Mouse (Mus musculus) MN1 (cell line): ENCODE results near the gene Pak1ip1.
"Not testable (repeated sequence)": the region's sequence is repeated elsewhere in the genome, so short reads cannot be mapped to it uniquely, and the experiment has no call there.

ENCODE experiments used
- DNase-seq: peaks from one replicate; pipeline ENCODE4 v3.0.0-alpha.2; 2016; ENCODE audit warnings: low spot score

The Pak1ip1 gene

DNA sequence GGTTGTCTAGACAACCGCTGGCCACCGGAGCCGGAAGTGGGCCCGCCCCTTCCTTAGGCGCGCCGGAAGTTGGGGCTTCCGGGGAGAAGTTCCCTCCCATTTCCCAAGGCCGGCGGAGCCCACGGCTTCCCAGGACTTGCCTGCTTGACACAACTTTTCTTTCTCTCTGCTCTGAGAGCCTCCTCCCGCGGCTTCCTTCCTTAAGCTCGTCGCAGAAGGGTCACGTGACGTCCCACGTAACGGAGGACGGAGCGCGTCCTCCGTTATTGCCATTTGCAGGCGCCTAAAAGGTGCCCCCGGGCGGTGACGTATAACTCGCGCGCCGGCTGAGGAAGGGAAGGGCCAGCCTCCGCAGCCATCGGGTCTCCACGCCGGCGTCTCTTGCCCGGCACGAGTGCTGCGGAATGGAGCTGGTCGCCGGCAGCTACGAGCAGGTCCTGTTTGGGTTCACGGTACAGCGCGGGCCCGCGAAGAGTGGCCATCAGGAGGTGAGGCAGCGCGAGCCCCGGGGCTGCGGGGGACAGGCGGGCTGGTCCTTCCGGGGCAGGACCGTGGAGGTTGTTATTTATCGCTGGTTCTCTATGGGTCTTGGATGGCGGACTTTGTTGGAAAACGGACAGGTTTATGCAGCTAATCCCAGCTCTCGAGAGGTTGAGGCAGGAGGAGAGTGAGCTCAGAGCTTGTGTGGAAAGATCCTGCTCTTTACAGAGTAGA is at the start of gene Pak1ip1:
Gene Pak1ip1, plus strand, starts transcription at position 98 of the 714 bp plus-strand sequence.
- peak; percentile 91 for DNase-seq

DNA sequence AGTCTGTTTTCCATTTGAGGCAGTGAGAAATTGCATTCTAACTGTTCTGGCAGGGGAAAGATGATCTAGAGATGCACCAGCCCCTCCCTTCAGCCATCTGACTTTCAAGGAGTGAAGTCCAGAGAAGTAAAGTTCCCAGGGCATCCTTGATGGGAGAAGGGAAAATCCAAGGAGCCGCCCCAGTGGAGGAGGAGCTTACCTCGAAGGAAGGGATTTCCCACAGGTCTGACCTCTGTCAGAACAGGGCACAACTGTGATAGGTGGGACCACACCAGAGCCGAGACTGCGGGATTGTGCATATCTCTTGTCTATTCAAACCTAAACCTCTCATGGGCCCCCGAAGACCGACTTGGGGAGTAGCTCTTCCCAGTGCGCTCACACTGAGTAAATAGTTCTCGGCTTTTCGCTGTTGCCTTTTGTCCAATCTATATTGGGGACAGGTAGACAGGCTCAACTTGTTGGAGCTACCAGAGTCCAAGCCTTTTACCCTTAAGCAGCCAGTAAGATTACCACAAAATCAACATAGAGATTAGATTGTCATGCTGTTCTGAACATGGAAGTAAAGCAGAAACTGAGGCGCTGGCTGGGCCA is 49.3 kb upstream of the Pak1ip1 start:
- no peak for DNase-seq

DNA sequence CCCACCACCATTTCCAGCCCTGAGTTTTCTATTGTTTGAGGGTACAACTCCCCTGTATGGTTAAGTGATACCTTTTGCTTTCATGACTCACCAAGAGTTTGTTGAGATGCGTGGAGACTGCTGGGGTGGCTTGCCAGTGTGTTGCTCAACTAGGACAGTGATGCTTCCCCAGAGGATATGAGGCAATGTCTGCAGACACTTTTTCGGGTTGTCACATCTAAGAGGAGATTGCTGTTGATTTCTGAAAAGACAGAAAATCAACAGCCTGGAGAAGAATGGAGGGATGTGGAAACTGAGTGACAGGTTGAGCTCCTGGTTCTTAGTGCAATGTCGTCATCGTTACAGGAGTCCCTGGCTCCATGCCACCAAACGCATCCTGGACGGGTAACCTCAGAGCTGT is 47.6 kb upstream of the Pak1ip1 start:
- DNase-seq: no peak

DNA sequence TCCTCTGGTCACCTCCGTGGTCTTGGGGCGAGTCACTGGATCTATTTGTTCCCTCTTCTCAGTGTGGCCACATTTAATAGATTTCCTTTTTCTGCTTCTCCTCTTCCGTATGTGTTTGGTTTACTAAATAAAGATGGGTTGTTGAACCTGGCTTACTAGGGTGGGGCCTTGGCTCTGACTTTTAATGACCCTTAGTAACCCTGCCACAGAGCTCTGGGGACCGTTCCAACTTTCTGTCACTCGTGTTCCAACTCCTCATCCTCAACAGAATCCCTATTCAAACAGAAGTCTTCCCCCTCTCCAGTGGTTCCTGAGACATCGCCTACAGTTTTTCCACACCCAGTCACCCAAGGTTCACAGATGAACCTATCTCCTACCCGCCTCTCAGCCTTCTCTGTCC is 45.0 kb upstream of the Pak1ip1 start:
- DNase-seq: no peak

DNA sequence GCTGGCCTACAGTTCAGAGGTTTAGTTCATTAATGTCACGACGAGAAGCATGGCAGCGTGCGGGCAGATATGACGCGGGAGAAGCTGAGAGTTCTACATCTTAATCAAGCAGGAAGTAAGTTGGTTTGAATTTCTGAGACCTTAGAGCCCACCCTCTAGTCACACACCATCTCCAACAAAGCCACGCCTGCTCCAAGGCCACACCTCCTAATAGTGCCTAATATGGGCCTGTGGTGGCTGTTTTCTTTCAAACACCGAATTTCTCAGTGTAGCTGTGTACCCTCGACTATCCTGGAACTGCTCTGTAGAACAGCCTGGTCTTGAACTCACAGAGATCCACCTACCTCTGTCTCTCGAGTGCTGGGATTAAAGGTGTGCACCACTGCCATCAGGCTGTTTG is 33.2 kb upstream of the Pak1ip1 start:
- DNase-seq: no peak

DNA sequence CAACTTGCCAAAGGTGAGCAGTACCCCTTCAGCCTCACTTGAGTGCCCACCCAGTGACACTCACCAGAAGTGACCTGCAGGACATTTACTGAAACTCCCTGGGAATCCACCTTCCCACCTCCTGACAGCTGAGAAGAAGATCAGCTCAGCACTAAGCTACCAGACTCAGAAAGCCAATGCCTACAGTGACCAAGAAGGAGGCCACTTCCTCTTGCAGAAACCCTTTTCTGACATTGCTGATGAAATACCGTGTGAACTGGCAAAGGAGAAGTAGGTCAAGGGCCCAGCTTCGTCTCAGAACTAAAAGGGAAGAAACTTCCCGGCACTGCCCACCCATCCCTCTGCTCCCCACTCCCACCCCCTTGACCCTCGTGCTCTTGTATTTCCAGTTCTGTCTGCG is 32.3 kb upstream of the Pak1ip1 start:
- DNase-seq: no peak

DNA sequence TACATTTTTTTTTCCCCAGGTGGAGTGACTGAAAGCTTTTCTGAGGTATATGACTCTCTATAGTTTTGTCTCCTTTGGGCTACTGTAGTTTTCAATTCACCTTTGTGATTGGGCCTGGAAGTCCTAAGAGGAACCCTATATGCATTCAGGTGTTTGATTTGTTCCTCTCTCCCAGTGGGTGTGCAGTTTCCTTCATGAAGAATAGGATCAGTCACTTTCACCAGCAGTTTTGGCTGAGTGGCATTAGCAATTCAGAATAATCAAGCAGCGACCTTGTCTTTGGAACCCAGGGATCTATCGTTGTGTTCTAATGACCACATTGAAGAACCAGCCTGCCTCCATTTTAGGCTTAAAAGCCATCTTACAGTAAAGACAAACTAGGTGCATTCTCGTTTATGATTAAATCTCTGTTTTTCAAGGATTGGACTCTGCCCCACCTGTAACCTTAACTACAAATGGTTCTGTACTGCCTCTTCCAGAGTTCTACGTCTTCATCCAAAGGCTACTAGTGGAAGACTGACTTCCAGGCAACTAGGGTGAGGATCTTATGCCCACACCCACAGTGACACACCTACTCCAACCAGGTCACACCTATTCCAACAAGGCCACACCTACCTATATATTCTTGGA is 30.9 kb upstream of the Pak1ip1 start:
- no peak for DNase-seq

DNA sequence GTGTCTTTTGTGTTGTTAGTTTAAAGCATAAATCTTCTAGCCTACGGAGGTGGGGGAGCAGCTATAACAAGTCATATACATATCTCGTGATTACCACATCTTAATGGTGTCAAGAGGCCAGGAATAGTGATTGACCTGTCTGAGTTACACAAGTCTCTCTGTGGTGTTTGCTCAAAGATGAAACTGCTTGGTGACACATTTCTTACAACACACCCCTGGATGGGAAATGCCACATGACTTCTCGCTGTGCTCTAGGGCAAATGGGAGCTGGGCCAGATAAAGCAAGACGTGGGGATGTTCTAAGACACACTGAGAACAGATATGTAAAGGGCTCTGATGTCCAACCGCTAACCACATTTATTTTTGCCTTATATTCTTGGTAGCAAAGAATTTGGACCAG is 29.6 kb upstream of the Pak1ip1 start:
- no peak for DNase-seq

DNA sequence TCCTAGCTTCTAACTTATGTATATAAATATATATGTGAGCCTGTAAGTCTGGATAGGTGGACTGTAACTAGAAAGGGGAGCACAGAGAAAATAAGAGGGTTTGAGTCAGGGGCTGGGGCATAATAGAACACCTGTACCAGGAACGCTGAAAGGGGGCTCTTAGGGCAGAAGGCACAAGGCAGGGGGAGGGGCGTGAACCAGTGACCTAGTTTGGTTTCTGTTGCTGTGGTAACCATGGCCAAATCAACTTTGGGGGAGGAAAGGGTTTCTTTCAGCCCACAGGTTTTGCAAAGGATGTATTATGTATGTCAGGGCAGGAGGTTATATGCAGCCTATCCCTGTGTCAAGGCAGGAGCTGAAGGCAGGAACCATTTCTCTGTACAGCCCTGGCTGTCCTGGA is 29.0 kb upstream of the Pak1ip1 start:
- no peak for DNase-seq

DNA sequence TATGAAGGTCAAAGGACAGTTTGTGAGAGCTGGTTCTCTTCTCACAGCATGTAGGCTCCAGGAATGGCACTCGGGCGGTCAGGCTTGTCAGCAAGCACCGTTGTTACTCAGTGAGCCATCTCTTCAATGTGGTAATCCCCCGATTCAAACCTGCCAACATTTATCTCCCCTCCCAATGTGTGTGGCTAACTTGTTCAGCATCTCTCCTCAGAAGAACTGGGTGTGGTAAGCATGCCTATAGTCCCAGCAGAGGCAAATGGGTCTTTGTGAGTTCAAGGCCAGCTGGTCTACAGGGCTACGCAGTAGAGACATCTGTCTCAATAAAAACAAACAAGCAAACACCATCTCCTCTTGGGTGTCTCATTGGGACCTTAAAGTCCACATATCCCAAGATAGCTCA is 27.8 kb upstream of the Pak1ip1 start:
- no peak for DNase-seq

DNA sequence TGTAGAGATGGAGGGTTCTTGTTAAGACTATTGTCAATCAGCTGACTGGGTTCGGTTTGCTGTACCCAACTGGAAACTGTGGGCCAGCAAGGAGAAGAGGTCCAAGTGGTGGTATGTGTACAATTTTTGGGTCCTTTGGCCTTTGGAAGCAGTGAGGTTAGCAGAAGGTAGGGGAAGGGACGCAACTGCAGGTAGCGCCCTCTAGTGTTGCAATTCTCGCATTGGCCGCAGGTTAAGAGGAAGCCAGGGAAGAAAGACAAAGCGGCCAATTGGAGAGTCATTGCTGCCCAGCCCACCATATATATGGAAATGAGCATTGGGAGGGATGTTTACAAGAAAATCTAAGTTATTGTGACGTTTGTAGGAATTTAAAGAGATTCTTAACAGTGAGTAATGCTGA is 23.2 kb upstream of the Pak1ip1 start:
- no peak for DNase-seq

DNA sequence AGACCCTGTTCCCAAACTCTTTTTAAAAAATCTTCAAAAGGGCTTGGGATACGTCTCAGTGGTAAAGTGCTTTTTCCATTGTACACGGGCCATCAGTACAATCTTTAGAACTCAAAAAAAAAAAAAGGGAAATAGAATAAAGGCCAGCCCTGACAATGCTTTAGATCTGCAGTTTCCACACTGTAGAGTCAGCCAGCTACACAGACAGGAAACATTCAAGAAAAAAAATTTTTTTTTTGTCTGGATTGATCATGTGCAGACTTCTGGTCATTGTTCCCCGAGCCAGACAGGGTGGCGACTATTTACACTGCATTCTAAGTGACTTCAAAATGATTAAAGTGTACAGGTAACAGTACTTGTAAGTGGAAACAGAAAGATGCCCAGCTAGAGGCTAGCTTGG is 22.2 kb upstream of the Pak1ip1 start:
- no peak for DNase-seq

DNA sequence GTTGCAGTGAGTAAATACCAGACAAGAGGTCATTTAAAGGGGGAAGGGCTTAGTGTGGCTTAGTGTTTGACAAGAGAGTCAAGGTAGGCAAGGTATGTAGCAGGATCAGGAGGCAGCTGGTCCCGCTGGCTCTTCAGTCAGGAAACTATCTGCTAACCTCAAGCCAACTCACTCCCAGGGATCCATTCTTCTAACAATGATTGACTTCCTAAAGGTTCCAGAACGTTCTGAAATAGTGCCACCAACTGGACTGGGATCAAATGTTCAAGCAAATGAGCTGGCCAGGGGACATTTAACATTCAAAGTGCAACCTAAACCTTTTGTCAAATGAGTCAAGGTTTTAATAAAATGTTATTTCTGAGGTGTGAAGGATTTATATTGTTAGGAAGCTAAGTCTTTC is 21.5 kb upstream of the Pak1ip1 start:
- DNase-seq: no peak

DNA sequence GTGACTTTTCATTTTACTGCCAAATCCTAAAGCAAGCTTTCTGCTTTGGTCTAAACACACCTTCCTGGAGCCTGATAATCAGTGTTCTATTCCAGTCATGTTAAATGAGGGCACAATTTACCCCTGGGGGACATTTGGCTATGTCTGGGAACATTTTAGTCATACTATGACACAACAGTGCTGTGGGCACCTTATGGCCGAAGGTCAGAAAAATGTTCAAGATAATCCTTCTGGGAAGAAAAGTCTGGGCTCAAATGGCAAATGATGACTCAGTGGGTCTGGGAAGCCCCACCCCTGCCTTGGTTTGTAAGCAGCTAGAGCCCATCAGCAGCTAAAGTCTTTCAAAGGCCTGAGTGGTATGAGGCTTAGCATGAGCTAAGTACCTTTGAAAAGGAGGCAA is 18.1 kb upstream of the Pak1ip1 start:
- DNase-seq: no peak

DNA sequence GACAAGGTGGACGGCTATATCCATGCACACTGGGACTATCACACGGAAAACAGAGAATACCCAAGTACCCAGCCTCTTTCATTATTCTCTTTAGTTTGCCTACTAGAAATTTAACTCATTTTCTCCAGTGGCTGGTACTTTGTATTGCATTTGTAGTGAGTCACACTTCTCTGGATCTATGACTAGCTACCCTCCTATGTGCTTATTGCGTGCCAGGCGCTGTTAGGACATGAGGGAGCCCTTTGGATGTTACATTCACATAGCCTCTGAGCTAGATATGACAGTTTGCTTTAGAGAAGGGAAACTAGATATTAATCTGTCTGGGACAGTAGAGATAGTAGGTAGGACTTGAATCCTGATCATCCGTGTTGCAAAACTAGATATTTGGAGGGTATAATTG is 14.7 kb upstream of the Pak1ip1 start:
- DNase-seq: no peak

DNA sequence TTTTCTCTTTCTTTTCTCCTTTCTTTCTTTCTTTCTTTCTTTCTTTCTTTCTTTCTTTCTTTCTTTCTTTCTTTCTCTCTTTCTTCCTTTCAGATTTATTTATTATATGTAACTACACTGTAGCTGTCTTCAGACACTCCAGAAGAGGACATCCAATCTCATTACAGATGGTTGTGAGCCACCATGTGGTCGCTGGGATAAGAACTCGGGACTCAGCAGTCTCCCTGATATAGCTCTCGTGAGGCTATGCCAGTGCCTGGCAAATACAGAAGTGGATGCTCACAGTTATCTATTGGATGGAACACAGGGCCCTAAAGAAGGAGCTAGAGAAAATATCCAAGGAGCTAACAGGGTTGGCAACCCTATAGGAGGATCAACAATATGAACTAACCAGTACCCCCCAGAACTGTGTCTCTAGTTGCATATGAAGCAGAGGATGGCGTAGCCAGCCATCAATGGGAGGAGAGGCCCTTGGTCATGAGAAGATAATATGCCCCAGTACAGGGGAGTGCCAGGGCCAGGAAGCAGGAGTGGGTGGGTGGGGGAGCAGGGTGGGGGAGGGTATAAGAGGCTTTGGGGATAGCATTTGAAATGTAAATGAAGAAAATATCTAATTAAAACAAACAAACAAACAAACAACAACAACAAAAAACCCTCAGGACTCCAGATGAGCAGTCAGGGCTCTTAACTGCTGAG is 13.1 kb upstream of the Pak1ip1 start:
- DNase-seq: not testable (repeated sequence)

DNA sequence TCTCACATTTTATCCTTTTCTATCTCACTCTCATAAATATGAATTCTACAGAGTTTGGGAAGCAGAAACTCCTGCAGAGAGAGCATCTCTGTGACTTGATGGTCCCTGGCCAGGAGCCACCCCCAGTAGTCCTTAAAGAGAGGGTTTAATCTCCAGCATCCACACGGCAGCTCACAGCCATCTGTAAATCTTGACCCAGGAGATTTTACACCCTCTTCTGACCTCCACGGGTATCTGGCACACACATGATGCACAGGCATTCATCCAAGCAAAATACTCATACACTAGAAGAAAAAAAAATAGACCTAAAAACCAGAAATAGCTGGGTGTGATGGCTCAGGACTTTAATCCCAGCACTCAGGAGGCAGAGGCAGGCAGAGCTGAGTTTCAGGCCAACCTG is 12.4 kb upstream of the Pak1ip1 start:
- no peak for DNase-seq

DNA sequence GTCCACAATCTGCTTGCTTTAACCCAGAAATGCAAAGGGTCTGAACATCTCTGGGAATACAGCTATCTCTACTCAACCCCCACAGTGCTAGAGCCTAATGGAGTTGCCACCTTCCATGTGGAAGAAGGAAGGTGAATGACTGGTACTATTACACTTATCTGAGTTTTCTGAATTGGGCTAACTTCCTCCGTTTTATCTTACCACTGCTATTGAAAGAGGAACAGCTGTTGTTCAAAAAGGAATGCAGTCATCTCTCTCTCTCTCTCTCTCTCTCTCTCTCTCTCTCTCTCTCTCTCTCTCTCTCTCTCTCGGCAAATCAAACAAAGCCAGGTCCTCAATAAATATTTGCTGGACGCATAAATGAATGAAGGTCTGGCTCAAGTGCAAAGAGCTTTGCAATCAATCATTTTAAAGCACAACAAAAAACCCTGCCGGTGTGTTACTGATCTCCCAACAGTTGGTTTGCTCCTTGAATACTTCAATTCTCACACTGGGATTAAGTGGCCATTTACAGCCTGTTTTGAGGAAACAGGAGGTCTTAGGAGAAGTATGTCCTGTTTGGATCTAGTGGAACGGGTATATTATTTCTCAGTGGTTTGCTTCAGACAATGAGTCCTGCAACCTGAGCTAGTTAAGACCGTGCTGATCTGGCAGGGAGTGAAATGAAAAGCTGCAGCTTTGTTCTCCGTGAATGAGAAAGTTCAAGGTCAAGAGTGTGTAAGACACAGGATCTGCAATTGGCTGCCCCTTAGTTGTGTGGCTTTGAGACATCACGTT is 6.1 kb upstream of the Pak1ip1 start:
- no peak for DNase-seq

DNA sequence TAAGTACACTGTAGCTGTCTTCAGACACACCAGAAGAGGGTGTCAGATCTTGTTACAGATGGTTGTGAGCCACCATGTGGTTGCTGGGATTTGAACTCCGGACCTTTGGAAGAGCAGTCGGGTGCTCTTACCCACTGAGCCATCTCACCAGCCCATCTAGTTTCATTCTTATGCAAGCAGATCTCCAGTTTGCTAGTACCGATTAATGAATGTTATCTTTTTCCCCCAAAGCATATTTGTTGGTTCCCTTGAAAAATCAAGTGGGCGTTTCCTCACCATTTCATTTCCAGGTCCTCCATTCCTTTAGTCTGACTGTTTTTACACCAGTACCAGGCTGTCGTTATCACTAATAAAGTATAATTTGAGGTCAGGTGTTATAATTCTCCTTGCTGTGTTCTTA is 2.3 kb upstream of the Pak1ip1 start:
- not testable (repeated sequence) for DNase-seq

DNA sequence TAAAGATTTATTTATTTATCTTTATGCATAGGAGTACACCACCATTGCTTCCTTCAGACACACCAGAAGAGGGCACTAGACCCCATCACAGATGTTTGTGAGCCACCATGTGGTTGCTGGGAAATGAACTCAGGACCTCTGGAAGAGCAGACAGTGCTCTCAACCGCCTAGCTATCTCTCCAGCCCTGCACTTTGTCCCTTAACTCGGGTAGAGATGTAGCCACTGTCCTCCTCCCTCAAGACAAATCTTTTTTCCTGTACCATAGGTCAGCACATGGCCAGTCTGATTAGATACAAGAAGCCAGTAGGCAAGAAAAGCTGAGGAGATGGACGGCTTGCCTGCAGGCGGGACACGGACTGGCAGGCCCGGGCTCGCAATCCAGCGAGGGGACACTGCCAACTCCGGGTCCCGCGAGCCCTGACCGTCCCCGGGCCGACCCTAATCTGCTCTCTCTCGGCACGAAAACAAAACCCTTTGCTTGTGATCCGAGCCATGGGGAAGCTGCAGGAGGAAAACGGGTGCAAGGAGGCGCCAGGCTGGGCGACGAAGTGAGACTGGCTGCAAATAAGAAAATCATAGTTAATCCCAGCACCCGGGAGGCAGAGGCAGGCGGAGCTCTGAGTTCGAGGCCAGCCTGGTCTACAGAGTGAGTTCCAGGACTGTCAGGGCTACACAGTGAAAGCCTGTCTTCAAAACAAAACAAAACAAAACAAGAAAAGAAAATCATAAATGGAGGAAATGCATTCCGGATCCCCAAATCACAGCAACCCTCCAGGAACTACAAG is 490 bp upstream of the Pak1ip1 start:
- DNase-seq: peak; percentile 58

DNA sequence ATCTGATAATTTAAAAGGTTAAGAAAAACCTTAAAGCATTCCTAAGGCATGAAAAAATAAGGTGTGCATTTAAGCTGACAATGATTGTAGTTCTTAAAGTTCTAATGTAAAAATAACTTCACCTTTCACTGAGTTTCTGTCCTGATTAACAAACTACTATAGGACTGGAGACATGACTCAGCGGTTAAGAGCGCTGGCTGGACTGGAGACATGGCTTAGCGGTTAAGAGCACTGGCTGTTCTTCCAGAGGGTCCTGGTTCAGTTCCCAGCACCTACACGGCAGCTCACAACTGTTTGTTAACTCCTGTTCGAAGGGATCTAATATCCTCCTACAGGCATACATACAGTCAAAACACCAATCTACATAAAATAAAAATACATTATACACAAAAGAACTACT is 1.2 kb downstream of the Pak1ip1 start:
- DNase-seq: no peak

DNA sequence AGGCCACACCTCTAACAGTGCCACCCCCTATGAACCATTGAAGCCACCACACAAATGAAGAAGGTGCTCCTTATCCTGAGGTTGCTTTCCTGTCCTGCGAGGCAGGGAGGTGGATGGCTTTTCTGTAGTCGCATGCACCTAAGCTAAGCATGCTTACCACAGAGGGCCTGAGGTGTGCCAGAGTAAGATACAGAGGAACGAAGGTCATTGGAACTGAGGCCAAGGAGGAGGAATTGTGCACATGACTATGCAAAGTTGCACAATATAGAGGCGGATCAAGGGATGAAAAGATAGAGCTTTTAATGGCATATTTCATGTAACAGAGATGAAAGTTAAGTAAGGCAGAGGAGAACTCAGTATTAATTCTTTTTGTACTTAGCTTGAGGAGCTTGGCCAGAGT is 5.4 kb downstream of the Pak1ip1 start:
- no peak for DNase-seq
